Comparison of ENCODE assay signal across 9 mouse cellular contexts in genomic region chr5:127243611-127244010, GRCm38 (mm10). TPM values are rescaled to one million over a fixed set of nuclear protein-coding genes. Genes with fewer than 3 reads are reported as not detected.
A peak's percentile ranks its signal among the peaks of the same experiment; 100 is the strongest.
DNase-seq lines count a peak whose midpoint lies in the region; ATAC-seq lines count a peak whose summit lies in the region.
"Had no signal": no experiment of that assay in that cellular context is flagged by ENCODE, and none has a peak within 500 bp of the region (broad histone marks: within the 10 kb centered on the region; RNA-seq: fewer than 3 reads in every experiment).

No protein-coding gene starts in this region.

- H3K27me3 ChIP-seq in kidney, embryonic 14.5 days (ENCODE audit: control insufficient read depth, insufficient read depth, low read length) = peaks cover 54% of the 10 kb centered on the region
- peaks cover 29% of the 10 kb centered on the region for H3K27me3 ChIP-seq in forebrain, embryonic 14.5 days (replicated peaks; ENCODE audit: control insufficient read depth, insufficient read depth, low read length)
- H3K27me3 ChIP-seq in midbrain, embryonic 13.5 days = peaks cover 50% of the 10 kb centered on the region

- H3K9ac ChIP-seq in kidney, embryonic 14.5 days (ENCODE audit: low read depth, low read length) = no peak overlapping the region
- peak overlapping the region; percentile 59 for H3K9ac ChIP-seq in forebrain, embryonic 14.5 days (ENCODE audit: low read length)
- H3K9ac ChIP-seq in midbrain, embryonic 13.5 days (replicated peaks) = peak overlapping the region; percentile 63

- H3K4me2 ChIP-seq in kidney, embryonic 14.5 days (replicated peaks; ENCODE audit: low read depth, low read length) = peak overlapping the region; percentile 94
- H3K4me2 ChIP-seq in forebrain, embryonic 14.5 days (ENCODE audit: low read length) = peak overlapping the region; percentile 82
- peak overlapping the region; percentile 73 for H3K4me2 ChIP-seq in midbrain, embryonic 13.5 days (replicated peaks)

- H3K4me3 ChIP-seq in kidney, embryonic 14.5 days (ENCODE audit: low read length) = peak overlapping the region; percentile 62
- peak overlapping the region; percentile 60 for H3K4me3 ChIP-seq in forebrain, embryonic 14.5 days (ENCODE audit: low read depth, low read length)
- peak overlapping the region; percentile 62 for H3K4me3 ChIP-seq in midbrain, embryonic 13.5 days (replicated peaks)

- DNase-seq in kidney, adult 11 months = no peak
- peak; percentile 75 for DNase-seq in cerebellum, adult 9-11 months
- peak; percentile 33 for DNase-seq in forebrain, embryonic 14.5 days (ENCODE audit: low spot score)
- no peak for DNase-seq in spleen, postnatal 4 days (ENCODE audit: low spot score in 2 of 2)
- no peak for DNase-seq in Muller cell, postnatal 12 days (ENCODE audit: inconsistent ontology term)

- H3K27ac ChIP-seq in kidney, embryonic 14.5 days (ENCODE audit: low read depth, low read length) = no peak overlapping the region
- H3K27ac ChIP-seq in forebrain, embryonic 14.5 days (ENCODE audit: low read depth, low read length) = no peak overlapping the region
- no peak overlapping the region for H3K27ac ChIP-seq in midbrain, embryonic 13.5 days

- WGBS in kidney, embryonic 14.5 days = 8% methylated on average over 13 of the region's 13 CpGs
- WGBS in forebrain, embryonic 14.5 days = 13% methylated on average over 13 of the region's 13 CpGs
- 6% methylated on average over 13 of the region's 13 CpGs for WGBS in midbrain, embryonic 13.5 days

- ATAC-seq in kidney, embryonic 14.5 days (ENCODE audit: low FRiP score, low TSS enrichment) = no peak
- no peak for ATAC-seq in forebrain, embryonic 14.5 days
- ATAC-seq in midbrain, embryonic 13.5 days = no peak
- ATAC-seq in erythroblast, adult 5-6 weeks (replicated peaks; ENCODE audit: low FRiP score, poor library complexity, severe bottlenecking) = no peak

- H3K9me3 ChIP-seq in kidney, embryonic 14.5 days (ENCODE audit: control insufficient read depth, low read length) = no peaks in the 10 kb centered on the region
- H3K9me3 ChIP-seq in forebrain, embryonic 14.5 days (replicated peaks; ENCODE audit: control insufficient read depth, low read length) = no peaks in the 10 kb centered on the region
- H3K9me3 ChIP-seq in midbrain, embryonic 13.5 days = no peaks in the 10 kb centered on the region; the same call in 1 of the 2 replicates

- H3K4me1 ChIP-seq in kidney, embryonic 14.5 days (ENCODE audit: control insufficient read depth, insufficient read depth, low read length) = peaks cover 21% of the 10 kb centered on the region
- H3K4me1 ChIP-seq in forebrain, embryonic 14.5 days (ENCODE audit: control insufficient read depth, insufficient read depth, low read length) = 0 out of 2 replicates have a peak, but pooled peaks cover 7% of the 10 kb centered on the region
- peaks cover 30% of the 10 kb centered on the region for H3K4me1 ChIP-seq in midbrain, embryonic 13.5 days (replicated peaks)

- H3K36me3 ChIP-seq in kidney, embryonic 14.5 days (ENCODE audit: control insufficient read depth, insufficient read depth, low read length) = no peaks in the 10 kb centered on the region
- no peaks in the 10 kb centered on the region for H3K36me3 ChIP-seq in forebrain, embryonic 14.5 days (ENCODE audit: control insufficient read depth, insufficient read depth, low read length)
- H3K36me3 ChIP-seq in midbrain, embryonic 13.5 days = no peaks in the 10 kb centered on the region
- H3K36me3 ChIP-seq: G1E had no signal

RNA-seq across cellular contexts. Expression of gene Tmem132c, which starts 2.0 kb away (rescaled TPM):
- polyA plus RNA-seq in kidney, embryonic 14.5 days (2014; fragmentation: Nextera tagmentation; extraction: Ambion mirVana) = 0.71 and 0.77 TPM in 2 replicates
- polyA plus RNA-seq in forebrain, embryonic 14.5 days (2014; fragmentation: Nextera tagmentation; extraction: Ambion mirVana) = 6.5 and 8.0 TPM in 2 replicates
- 10.1 and 11.2 TPM in 2 replicates for polyA plus RNA-seq in midbrain, embryonic 13.5 days (2015; fragmentation: Nextera tagmentation; extraction: Ambion mirVana)
- not detected in 2 replicates for total RNA-seq in erythroblast, adult 5-6 weeks (2015; ENCODE audit: low replicate concordance)
- not detected in 2 replicates for total RNA-seq in erythroblast, adult 5-6 weeks (2017; ENCODE audit: low replicate concordance)
- total RNA-seq: G1E had no signal
- polyA plus RNA-seq: G1E had no signal

Comparison
In these comparisons a context has a peak if more than half of its experiments do, and no peak if none do; other contexts are left out.
1. DNase-seq: peak in cerebellum, adult 9-11 months (single experiment) and forebrain, embryonic 14.5 days (single experiment); none in kidney, adult 11 months (single experiment), spleen, postnatal 4 days (0 of 2) and Muller cell, postnatal 12 days (single experiment).
2. Peak in every context shown above with its lines, with median percentiles within 50 percentile points of each other: H3K4me2 ChIP-seq and H3K4me3 ChIP-seq.